In genomic region chr5:114077009-114077408, GRCm38 (mm10) we compare ENCODE assay signal across 30 mouse cellular contexts. TPM values are rescaled to one million over a fixed set of nuclear protein-coding genes. Genes with fewer than 3 reads are reported as not detected.
DNase-seq lines count a peak whose midpoint lies in the region; ATAC-seq lines count a peak whose summit lies in the region.
"Had no signal": no experiment of that assay in that cellular context is flagged by ENCODE, and none has a peak within 500 bp of the region (broad histone marks: within the 10 kb centered on the region; RNA-seq: fewer than 3 reads in every experiment).

No protein-coding gene starts in this region.

- no peak overlapping the region for H3K4me2 ChIP-seq in hindbrain, embryonic 16.5 days (ENCODE audit: low read length)
- no peak overlapping the region for H3K4me2 ChIP-seq in hindbrain, embryonic 12.5 days (replicated peaks)
- no peak overlapping the region for H3K4me2 ChIP-seq in midbrain, embryonic 13.5 days (replicated peaks)
- H3K4me2 ChIP-seq: forebrain, embryonic 12.5 days; hindbrain, embryonic 13.5 days; kidney, embryonic 15.5 days; limb, embryonic 13.5 days; liver, embryonic 11.5 days; lung, embryonic 15.5 days; neural tube, embryonic 15.5 days had no signal

- H3K36me3 ChIP-seq in hindbrain, embryonic 16.5 days (ENCODE audit: control insufficient read depth, insufficient read depth, low read length), result no peaks in the 10 kb centered on the region
- H3K36me3 ChIP-seq in hindbrain, embryonic 12.5 days, result 0 out of 2 replicates have a peak, but pooled peaks cover 4% of the 10 kb centered on the region
- H3K36me3 ChIP-seq in midbrain, embryonic 13.5 days, result peaks cover 13% of the 10 kb centered on the region
- H3K36me3 ChIP-seq: forebrain, embryonic 12.5 days; kidney, embryonic 15.5 days; limb, embryonic 13.5 days; lung, embryonic 15.5 days; neural tube, embryonic 15.5 days had no signal

- ATAC-seq in hindbrain, embryonic 16.5 days, result 0 out of 2 replicates have a peak, but pooled peaks have one; percentile 20
- no peak for ATAC-seq in hindbrain, embryonic 12.5 days (ENCODE audit: low FRiP score)
- no peak for ATAC-seq in midbrain, embryonic 13.5 days
- ATAC-seq: CD4-positive, CD25-positive, alpha-beta regulatory T cell, adult 4 months had no signal

- WGBS in hindbrain, embryonic 16.5 days, result 43% methylated on average over 8 of the region's 8 CpGs
- 52% methylated on average over 8 of the region's 8 CpGs for WGBS in hindbrain, embryonic 12.5 days
- WGBS in midbrain, embryonic 13.5 days, result 38% methylated on average over 8 of the region's 8 CpGs

- intact Hi-C loops in gastrocnemius, postnatal 36 days (cut with DNase I), result no loop called here

- H3K4me3 ChIP-seq in hindbrain, embryonic 16.5 days (ENCODE audit: low read length), result no peak overlapping the region
- H3K4me3 ChIP-seq in hindbrain, embryonic 12.5 days, result no peak overlapping the region
- H3K4me3 ChIP-seq in midbrain, embryonic 13.5 days (replicated peaks), result no peak overlapping the region
- H3K4me3 ChIP-seq: erythroblast, embryonic 14.5 days; forebrain, embryonic 12.5 days; gastrocnemius, adult 2 months; hindbrain, embryonic 13.5 days; kidney, embryonic 15.5 days; left cerebral cortex, adult 2 months; limb, embryonic 13.5 days; lung, embryonic 15.5 days; neural tube, embryonic 15.5 days had no signal

- peak; percentile 18 for DNase-seq in embryo, embryonic 10.5 days (ENCODE audit: low spot score)
- DNase-seq in gastrocnemius, postnatal 36 days, result no peak
- no peak for DNase-seq in natural killer cell, adult 2 months (ENCODE audit: low spot score in 2 of 2)
- no peak for DNase-seq in heart, adult 18-20 months
- DNase-seq: adrenal gland, adult 2 months; adrenal gland, postnatal 36 days; cerebellum, adult 8-10 months; cerebellum, postnatal 25 days; gastrocnemius, adult 2 months; heart, postnatal 14 days; kidney, adult 18-20 months; kidney, postnatal 25 days; retina, postnatal 1 day; right cerebral cortex, postnatal 14 days; thymus, postnatal 4 days had no signal

- no peaks in the 10 kb centered on the region for H3K27me3 ChIP-seq in hindbrain, embryonic 16.5 days (replicated peaks; ENCODE audit: control insufficient read depth, insufficient read depth, low read length)
- H3K27me3 ChIP-seq in hindbrain, embryonic 12.5 days, result no peaks in the 10 kb centered on the region
- no peaks in the 10 kb centered on the region for H3K27me3 ChIP-seq in midbrain, embryonic 13.5 days
- H3K27me3 ChIP-seq: forebrain, embryonic 12.5 days; hindbrain, embryonic 13.5 days; kidney, embryonic 15.5 days; limb, embryonic 13.5 days; lung, embryonic 15.5 days; neural tube, embryonic 15.5 days had no signal

- no peak overlapping the region for H3K9ac ChIP-seq in hindbrain, embryonic 16.5 days (ENCODE audit: low read depth, low read length)
- no peak overlapping the region for H3K9ac ChIP-seq in hindbrain, embryonic 12.5 days
- no peak overlapping the region for H3K9ac ChIP-seq in midbrain, embryonic 13.5 days (replicated peaks)
- H3K9ac ChIP-seq: forebrain, embryonic 12.5 days; hindbrain, embryonic 13.5 days; kidney, embryonic 15.5 days; limb, embryonic 13.5 days; lung, embryonic 15.5 days; neural tube, embryonic 15.5 days had no signal

- H3K4me1 ChIP-seq in hindbrain, embryonic 16.5 days (ENCODE audit: control insufficient read depth, insufficient read depth, low read depth, low read length), result no peaks in the 10 kb centered on the region
- 0 out of 2 replicates have a peak, but pooled peaks cover 2% of the 10 kb centered on the region for H3K4me1 ChIP-seq in hindbrain, embryonic 12.5 days
- H3K4me1 ChIP-seq in midbrain, embryonic 13.5 days (replicated peaks), result peaks cover 4% of the 10 kb centered on the region
- H3K4me1 ChIP-seq: kidney, embryonic 15.5 days; limb, embryonic 13.5 days; lung, embryonic 15.5 days had no signal

- H3K9me3 ChIP-seq in hindbrain, embryonic 16.5 days (ENCODE audit: control insufficient read depth, low read length), result no peaks in the 10 kb centered on the region
- H3K9me3 ChIP-seq in hindbrain, embryonic 12.5 days (replicated peaks), result no peaks in the 10 kb centered on the region
- H3K9me3 ChIP-seq in midbrain, embryonic 13.5 days, result no peaks in the 10 kb centered on the region
- H3K9me3 ChIP-seq: forebrain, embryonic 12.5 days; hindbrain, embryonic 13.5 days; kidney, embryonic 15.5 days; limb, embryonic 13.5 days; lung, embryonic 15.5 days; neural tube, embryonic 15.5 days had no signal

- no peak overlapping the region for H3K27ac ChIP-seq in hindbrain, embryonic 16.5 days (ENCODE audit: low read depth, low read length)
- H3K27ac ChIP-seq in hindbrain, embryonic 12.5 days, result no peak overlapping the region
- 0 out of 2 replicates have a peak overlapping the region, but pooled peaks have one; percentile 9 for H3K27ac ChIP-seq in midbrain, embryonic 13.5 days
- H3K27ac ChIP-seq: forebrain, embryonic 12.5 days; gastrocnemius, adult 2 months; hindbrain, embryonic 13.5 days; kidney, embryonic 15.5 days; left cerebral cortex, adult 2 months; limb, embryonic 13.5 days; lung, embryonic 15.5 days; neural tube, embryonic 15.5 days had no signal

RNA-seq across cellular contexts. Expression of gene Usp30, which starts 11.7 kb away (rescaled TPM):
- 18.6 and 20.7 TPM in 2 replicates for polyA plus RNA-seq in hindbrain, embryonic 16.5 days (2015; fragmentation: Nextera tagmentation; extraction: Ambion mirVana)
- polyA plus RNA-seq in hindbrain, embryonic 12.5 days (2016; fragmentation: Nextera tagmentation; extraction: Ambion mirVana), result 17.5 and 19.0 TPM in 2 replicates
- polyA plus RNA-seq in midbrain, embryonic 13.5 days (2015; fragmentation: Nextera tagmentation; extraction: Ambion mirVana), result 16.7 and 19.0 TPM in 2 replicates
- 1 to 10 TPM; 7.3 to 9.2 TPM for total RNA-seq in gastrocnemius, postnatal 36 days (2021)
- 10 to 100 TPM; 10.4 to 11.6 TPM for total RNA-seq in heart, adult 18-20 months (2021)

RNA-seq across cellular contexts. Expression of gene Svop, which starts 14.4 kb away (rescaled TPM):
- 97.2 and 98.7 TPM in 2 replicates for polyA plus RNA-seq in hindbrain, embryonic 16.5 days (2015; fragmentation: Nextera tagmentation; extraction: Ambion mirVana)
- 55.6 and 56.1 TPM in 2 replicates for polyA plus RNA-seq in hindbrain, embryonic 12.5 days (2016; fragmentation: Nextera tagmentation; extraction: Ambion mirVana)
- polyA plus RNA-seq in midbrain, embryonic 13.5 days (2015; fragmentation: Nextera tagmentation; extraction: Ambion mirVana), result 79.3 and 82.7 TPM in 2 replicates
- not detected for total RNA-seq in gastrocnemius, postnatal 36 days (2021)
- total RNA-seq in heart, adult 18-20 months (2021), result not detected
- total RNA-seq: gastrocnemius, adult 2 months; megakaryocyte progenitor cell, adult 5-6 weeks had no signal
- polyA plus RNA-seq: CD4-positive, CD25-positive, alpha-beta regulatory T cell, adult 4 months; erythroblast, embryonic 14.5 days; liver, embryonic 11.5 days; thymus, postnatal 0 days had no signal

RNA-seq across cellular contexts. Expression of gene Alkbh2, which starts 51.0 kb away (rescaled TPM):
- 4.9 and 6.4 TPM in 2 replicates for polyA plus RNA-seq in hindbrain, embryonic 16.5 days (2015; fragmentation: Nextera tagmentation; extraction: Ambion mirVana)
- 7.0 and 7.6 TPM in 2 replicates for polyA plus RNA-seq in hindbrain, embryonic 12.5 days (2016; fragmentation: Nextera tagmentation; extraction: Ambion mirVana)
- polyA plus RNA-seq in midbrain, embryonic 13.5 days (2015; fragmentation: Nextera tagmentation; extraction: Ambion mirVana), result 5.8 and 6.0 TPM in 2 replicates
- under 1 TPM; 0.59 to 0.69 TPM for total RNA-seq in gastrocnemius, postnatal 36 days (2021)
- total RNA-seq in heart, adult 18-20 months (2021), result 1 to 10 TPM; 1.3 to 1.5 TPM

RNA-seq across cellular contexts. Expression of gene Ung, which starts 53.2 kb away (rescaled TPM):
- 12.1 and 14.4 TPM in 2 replicates for polyA plus RNA-seq in hindbrain, embryonic 16.5 days (2015; fragmentation: Nextera tagmentation; extraction: Ambion mirVana)
- polyA plus RNA-seq in hindbrain, embryonic 12.5 days (2016; fragmentation: Nextera tagmentation; extraction: Ambion mirVana), result 25.7 and 26.2 TPM in 2 replicates
- polyA plus RNA-seq in midbrain, embryonic 13.5 days (2015; fragmentation: Nextera tagmentation; extraction: Ambion mirVana), result 14.8 and 17.4 TPM in 2 replicates
- total RNA-seq in gastrocnemius, postnatal 36 days (2021), result 10 to 100 TPM in 1 of 2 experiments, 1 to 10 TPM in 1; 9.7 to 13.2 TPM
- 10 to 100 TPM; 24.8 to 26.0 TPM for total RNA-seq in heart, adult 18-20 months (2021)
